Mouse (Mus musculus): ENCODE measurements around the gene Ndel1. TPM values are rescaled to one million over a fixed set of nuclear protein-coding genes. Genes with fewer than 3 reads are reported as not detected.

The Ndel1 gene
- total RNA-seq, 2 experiments from 2014 or later, result 48.9 to 114 TPM

GRCm38 (mm10) chr11:68893911-68894464, 22.3 kb upstream of the Ndel1 start:
- no peak for ATAC-seq (ENCODE audit: poor library complexity, severe bottlenecking)

DNA sequence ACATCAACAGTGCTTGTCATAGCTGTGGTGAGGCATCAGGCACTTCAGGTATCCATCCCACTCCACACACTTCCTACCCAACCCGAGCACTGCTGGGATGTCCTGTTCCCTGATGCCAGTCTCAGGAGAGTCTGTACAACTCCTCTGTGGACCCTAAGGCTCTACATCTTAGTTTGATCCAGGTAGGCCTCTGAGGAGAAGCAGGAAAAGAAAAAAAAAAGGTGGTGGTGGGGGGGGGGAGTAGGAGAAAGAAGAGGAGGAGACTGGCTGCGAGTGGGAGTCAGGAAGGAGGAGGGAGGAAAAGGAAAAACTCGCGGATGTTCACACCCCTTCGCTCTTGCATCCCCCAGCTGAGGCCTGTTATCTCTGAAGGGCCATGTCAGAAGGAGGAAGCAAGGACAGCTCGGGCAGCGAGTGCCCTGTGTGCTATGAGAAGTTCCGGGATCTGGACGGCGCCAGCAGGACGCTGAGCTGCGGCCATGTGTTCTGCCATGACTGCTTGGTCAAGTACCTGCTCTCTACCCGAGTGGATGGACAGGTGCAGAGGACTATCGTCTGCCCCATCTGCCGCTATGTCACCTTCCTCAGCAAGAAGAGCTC, 20.7 kb upstream of the Ndel1 start:
- ATAC-seq (ENCODE audit: poor library complexity, severe bottlenecking), result no peak

- ATAC-seq (ENCODE audit: poor library complexity, severe bottlenecking), result no peak
Observed at GRCm38 (mm10) chr11:68891823-68892222, 20.2 kb upstream of the Ndel1 start.

DNA sequence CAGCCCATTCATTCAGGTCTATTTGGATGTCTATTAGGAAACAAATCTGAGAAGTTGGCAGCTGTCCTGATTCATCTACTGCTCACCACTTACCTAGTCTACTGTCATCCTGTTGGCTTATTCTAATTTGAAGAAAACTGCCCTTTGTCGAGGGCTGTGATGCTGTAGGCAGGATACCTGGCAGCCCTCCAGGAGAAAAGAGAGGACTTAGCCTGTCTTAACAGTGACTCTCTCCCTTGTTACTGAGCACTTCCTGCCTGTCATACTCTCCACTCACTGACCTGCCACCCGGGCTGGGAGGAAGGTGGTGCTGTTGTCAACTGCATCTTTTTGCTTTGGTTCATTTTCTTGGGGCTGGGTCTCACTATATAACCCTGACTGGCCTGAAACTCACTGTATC, 19.0 kb upstream of the Ndel1 start:
- no peak for ATAC-seq (ENCODE audit: poor library complexity, severe bottlenecking)

DNA sequence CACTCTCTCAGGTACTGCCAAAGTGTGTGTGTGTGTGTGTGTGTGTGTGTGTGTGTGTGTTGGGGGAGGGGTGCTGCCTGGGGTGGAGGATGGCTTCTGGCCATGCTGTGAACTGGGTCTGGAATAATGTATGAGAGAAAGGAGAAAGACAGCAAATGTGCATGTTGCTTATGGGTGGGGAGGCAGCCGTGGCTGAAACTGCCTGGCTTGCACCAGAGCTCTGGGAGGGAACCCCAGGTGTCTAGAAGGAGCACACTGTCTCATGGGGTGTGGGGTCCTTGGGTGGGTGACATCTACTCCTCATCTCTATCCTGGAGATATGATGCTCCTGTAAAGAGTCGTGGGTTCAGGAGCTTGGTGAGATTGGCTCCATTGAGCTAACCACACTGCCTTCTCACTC, 17.0 kb upstream of the Ndel1 start:
- ATAC-seq (ENCODE audit: poor library complexity, severe bottlenecking), result no peak

GRCm38 (mm10) chr11:68888253-68888652, 16.6 kb upstream of the Ndel1 start, which contains the start of gene Rnf222:
Gene Rnf222 (plus strand): TSS chr11:68888553.
- no peak for ATAC-seq (ENCODE audit: poor library complexity, severe bottlenecking)

- ATAC-seq (ENCODE audit: poor library complexity, severe bottlenecking), result no peak
Observed at GRCm38 (mm10) chr11:68886091-68886490, 14.4 kb upstream of the Ndel1 start.

- no peak for ATAC-seq (ENCODE audit: poor library complexity, severe bottlenecking)
Observed at GRCm38 (mm10) chr11:68884368-68884767, 12.7 kb upstream of the Ndel1 start.

DNA sequence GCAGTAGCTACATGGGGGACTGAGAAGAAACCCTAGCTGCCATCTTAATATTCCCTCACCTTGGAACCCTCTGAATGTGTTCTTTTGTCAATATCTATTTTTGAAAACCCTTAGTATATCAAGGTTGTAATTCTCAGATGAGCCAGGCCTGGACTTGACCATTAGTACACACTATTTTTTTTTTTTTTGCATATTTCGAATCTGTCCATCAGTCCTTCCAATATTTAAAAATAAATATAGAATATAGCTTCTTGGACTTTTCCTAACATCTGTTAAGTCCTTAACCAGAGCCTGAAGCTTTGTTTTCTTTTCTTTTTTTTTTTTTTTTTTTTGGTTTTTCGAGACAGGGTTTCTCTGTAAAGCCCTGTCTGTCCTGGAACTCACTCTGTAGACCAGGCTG, 12.2 kb upstream of the Ndel1 start:
- ATAC-seq (ENCODE audit: poor library complexity, severe bottlenecking), result no peak

GRCm38 (mm10) chr11:68882107-68882506, 10.4 kb upstream of the Ndel1 start:
- ATAC-seq (ENCODE audit: poor library complexity, severe bottlenecking), result no peak

GRCm38 (mm10) chr11:68878811-68879210, 7.2 kb upstream of the Ndel1 start:
- no peak for ATAC-seq (ENCODE audit: poor library complexity, severe bottlenecking)

- ATAC-seq (ENCODE audit: poor library complexity, severe bottlenecking), result peak; percentile 48
Observed at GRCm38 (mm10) chr11:68874841-68875240, 3.2 kb upstream of the Ndel1 start.

DNA sequence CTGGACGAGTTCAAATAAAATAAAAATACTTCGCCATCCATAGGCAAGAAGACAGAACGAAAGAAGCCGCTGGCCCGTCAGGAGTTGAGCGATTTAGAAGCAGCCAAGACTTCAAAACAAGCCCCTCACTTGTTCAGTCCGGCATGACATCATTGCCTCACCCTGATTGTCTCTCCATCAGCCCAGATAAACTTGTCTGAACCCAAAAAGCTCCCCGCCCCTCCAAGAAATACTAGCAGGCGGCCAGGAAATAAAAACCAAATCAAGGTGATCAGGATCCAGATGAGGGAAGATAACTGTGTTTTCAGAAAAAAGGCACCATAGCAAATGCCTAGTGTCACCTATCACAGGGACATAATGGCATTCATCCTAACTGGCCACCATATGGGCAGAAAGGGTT, 381 bp downstream of the Ndel1 start:
- ATAC-seq (ENCODE audit: poor library complexity, severe bottlenecking), result no peak

- peak; percentile 4; the same call in 1 of the 2 replicates for ATAC-seq (ENCODE audit: poor library complexity, severe bottlenecking)
Observed at GRCm38 (mm10) chr11:68864544-68865189, 7.0 kb downstream of the Ndel1 start.

GRCm38 (mm10) chr11:68863631-68864091, 8.0 kb downstream of the Ndel1 start:
- ATAC-seq (ENCODE audit: poor library complexity, severe bottlenecking), result peak; percentile 95

DNA sequence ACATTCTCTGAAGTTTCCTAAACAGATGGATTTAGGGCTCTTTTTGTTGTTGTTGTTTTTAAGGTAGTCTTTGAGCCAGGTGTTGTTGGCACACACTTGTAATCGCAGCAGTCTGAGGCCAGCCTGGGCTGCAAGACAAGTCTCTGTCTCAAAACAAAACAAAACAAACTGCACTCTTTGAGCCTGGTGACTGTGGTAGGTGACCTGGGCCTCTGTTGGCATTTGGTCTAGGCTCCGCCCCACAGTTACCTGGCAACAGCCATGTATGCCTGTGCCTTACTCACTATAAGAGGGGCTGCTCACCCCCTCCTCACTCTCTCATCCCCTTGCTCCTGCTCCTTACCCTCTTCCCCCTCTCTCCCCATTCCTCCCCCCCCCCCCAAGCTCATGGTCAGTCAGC, 9.4 kb downstream of the Ndel1 start:
- ATAC-seq (ENCODE audit: poor library complexity, severe bottlenecking), result no peak

DNA sequence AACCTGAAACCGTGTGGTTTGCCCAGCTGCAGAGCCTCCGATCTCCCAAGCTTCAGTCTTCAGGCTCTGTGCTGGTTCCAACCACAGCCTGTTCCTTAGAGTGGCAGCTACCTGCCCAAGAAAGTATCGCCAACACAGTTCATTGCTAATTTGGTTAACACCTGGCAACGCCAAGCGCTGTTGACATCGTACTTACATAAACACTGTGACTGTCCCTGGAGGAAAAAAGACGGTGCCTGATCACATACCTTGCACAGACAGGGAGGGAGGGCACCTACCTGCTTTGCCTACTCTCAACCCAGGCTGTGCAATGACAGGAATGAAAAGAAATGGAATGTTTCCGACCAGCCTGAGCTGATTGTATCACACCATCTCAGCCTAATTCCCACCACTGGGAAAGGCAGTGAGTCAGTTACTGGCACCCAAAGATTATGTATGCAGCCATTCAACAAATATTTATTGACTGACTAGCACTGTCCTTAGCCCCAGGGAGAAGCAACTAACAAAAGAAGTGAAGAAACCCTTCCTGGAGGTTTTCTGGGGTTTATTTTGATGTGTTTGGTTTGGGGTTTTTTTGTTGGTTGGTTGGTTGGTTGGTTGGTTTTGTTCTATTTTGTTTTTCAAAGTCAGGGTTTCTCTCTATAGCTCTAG, 11.6 kb downstream of the Ndel1 start:
- no peak for ATAC-seq (ENCODE audit: poor library complexity, severe bottlenecking)

DNA sequence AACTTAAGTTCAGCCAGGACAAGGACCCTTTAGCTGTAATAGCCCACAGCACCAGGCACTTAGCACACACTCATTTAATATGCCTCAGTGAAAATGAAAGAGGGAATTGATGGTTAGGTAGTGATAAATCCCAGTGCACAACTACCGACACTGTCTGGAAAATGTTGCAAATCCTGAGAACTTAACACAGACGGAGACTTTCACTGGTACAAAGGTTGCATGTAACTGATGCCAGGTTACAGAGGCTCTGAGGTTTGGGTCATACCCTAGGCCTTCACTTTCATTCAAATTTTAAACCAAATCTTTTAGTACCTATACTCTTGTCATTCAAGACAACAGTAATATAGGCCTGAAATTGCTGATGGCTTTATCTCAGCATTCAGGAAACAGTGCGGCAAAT, 14.3 kb downstream of the Ndel1 start:
- no peak for ATAC-seq (ENCODE audit: poor library complexity, severe bottlenecking)

GRCm38 (mm10) chr11:68854621-68855020, 17.0 kb downstream of the Ndel1 start:
- ATAC-seq (ENCODE audit: poor library complexity, severe bottlenecking), result no peak

- ATAC-seq (ENCODE audit: poor library complexity, severe bottlenecking), result peak; percentile 50
Observed at GRCm38 (mm10) chr11:68853611-68854401, 17.9 kb downstream of the Ndel1 start.

- ATAC-seq (ENCODE audit: poor library complexity, severe bottlenecking), result peak; percentile 91
Observed at GRCm38 (mm10) chr11:68852932-68853409, 18.7 kb downstream of the Ndel1 start.
